Mouse (Mus musculus): ENCODE measurements around the gene Serinc5. TPM values are rescaled to one million over a fixed set of nuclear protein-coding genes. Genes with fewer than 3 reads are reported as not detected.

The Serinc5 gene
- total RNA-seq, 2 experiments from 2014 or later = 42.0 to 63.8 TPM

DNA sequence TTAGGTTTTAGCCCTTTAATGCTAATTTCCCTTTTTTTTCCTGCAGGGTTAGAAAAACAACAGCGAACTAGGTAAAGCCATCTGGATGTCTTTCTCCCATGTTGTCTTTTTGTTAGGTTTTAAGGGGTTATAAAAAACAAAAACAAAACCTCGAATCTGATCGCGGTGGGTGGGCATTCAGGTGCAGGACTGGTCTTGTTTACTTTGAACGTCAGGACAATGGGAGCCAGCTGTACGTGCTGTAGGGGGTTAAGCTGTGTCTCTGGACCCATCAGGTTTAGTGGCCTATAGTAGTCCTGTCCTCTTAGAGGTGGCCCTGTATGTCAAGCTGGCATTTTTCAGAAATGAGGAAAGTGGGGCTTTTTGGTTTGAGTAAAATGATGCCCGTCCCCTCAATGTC is 1.0 kb downstream of the Serinc5 start:
- peak in 1 of 2 experiments; percentile 17 for DNase-seq (ENCODE audit: low spot score in 2 of 2)

DNA sequence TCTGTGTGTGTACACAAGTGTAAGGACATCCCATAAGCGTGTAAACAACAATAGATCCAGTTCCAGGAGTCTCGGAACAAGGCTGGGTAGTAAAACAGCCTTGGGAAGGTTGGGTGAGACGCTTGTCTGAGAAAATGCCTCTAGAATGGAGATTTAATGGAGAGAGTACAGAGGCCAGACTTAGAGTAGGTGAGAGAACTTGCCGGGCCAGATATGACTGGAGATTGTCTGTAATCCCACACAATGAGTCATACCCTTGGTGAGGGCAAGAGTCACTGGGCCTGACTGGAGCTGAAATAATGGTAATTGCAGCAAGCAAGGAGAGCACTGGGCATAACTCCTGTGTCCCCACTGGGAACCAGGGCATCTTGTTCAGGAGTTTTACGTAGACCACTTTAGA is 2.2 kb downstream of the Serinc5 start:
- peak in 1 of 2 experiments; percentile 20 for DNase-seq (ENCODE audit: low spot score in 2 of 2)

DNA sequence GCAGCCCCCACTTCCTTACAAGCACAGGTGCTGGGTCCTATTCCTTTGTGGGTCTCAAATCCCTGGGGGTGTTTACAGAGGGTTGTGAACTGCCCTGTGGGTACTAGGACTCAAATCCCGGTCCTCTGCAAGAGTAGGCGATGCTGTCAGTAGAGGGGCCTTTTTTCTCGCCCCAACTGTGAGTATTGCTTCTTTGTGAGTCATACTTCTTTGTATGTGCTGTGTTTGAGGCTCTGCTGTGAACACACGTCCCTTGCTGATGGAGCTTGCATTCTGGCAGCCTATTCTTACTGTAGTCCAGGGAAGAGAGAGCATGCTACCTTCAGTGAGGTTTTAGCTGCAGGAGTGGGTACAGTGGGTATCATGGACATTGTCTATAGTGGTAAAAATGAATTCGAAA is 4.3 kb downstream of the Serinc5 start:
- DNase-seq (ENCODE audit: low spot score in 2 of 2) = peak in 1 of 2 experiments; percentile 11

DNA sequence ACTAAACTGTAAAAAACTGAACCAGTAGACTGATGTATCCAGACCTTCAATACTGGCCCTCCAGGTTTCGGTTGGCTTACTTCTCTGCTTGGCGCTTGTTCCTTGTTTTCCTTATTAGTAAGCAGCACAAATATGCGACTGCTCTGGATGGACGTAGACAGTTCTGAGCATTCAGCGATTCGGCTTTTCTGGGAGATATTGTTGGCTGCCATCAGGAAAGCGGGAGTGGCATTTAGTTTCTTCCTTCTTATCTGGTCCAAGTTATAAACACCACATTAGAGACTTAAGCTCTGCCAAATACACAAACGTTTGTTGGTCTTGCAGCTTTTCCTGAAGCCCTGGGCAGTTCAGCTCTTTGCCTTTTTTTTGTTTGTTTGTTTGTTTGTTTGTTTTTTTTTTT is 5.6 kb downstream of the Serinc5 start:
- peak in 1 of 2 experiments; percentile 13 for DNase-seq (ENCODE audit: low spot score in 2 of 2)

DNA sequence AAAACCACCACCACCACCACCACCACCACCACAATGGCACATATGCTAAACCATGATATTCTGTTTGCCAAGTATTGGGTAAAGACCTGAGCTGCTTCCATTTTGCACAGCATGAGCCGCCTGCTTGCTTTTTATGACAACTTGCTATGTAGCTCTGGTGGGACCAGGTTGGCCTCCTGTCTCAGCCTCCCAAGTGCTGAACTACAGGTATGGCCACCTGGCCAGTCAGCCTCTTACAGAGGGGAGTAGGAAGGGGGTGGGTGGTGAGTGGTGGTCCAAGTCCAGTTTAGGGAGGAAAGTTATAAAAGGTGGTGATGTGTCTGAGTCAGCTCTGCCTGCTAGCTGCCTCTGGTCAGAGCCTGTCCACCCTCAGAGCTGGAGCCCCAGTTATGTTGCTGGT is 15.3 kb downstream of the Serinc5 start:
- DNase-seq (ENCODE audit: low spot score in 2 of 2) = peak in 1 of 2 experiments; percentile 9

DNA sequence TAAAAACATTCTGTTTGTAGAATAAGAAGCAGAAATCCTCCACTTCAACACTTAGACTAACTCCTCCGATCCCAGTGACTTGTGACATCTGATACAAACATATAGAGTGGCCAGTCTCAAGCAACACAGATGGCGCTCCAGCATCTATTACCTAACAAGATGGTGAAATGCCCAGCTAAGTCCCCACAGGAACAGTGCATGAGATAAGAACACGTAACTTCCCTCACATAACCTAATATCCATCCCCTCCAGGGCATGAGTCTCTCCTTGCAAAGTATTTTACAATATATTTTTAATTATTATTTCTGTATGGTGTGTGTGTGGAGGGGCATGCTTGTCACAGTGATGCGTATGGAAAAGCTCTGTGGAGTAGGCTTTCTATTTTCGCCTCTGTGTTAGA is 15.8 kb downstream of the Serinc5 start:
- peak in 1 of 2 experiments; percentile 0 for DNase-seq (ENCODE audit: low spot score in 2 of 2)

DNA sequence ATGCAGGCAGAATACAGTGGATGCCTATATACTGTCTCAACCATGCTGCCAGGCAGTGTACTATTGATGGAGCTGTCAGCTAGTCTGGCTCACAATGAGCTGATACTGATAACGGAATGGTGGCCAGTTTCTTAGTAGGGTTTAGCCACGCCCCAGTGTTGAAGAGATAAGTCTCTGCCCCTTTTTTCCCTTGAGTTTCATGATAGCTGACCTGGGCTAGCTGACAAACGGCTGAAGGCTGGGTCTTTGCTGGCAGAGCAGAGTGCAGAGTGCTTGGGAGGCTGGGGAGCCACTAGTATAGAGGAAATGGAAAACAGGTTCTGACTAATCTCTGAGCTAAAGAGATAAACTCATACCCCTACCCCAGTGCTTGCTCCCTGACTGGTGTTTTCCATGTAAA is 18.6 kb downstream of the Serinc5 start:
- peak in 1 of 2 experiments; percentile 12 for DNase-seq (ENCODE audit: low spot score in 2 of 2)

DNA sequence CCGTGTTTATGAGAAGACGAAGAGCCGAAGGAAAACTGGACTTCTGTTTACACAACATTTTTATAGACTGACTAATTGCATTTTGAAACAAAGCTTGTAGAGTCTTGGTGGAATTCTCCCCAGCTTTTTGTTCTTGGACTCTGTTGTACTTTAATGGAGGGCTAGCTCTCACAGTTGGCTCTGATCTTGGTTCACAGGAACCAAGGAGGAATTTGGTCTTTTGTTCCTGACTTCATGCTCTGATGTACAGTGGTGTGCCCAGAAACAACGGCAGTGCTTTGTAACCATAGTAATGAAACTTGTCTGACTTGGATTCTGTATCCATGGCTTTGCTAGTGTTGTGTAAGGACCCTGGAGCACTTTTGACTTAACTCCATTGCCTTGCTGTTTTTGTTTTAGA is 20.6 kb downstream of the Serinc5 start:
- DNase-seq (ENCODE audit: low spot score in 2 of 2) = no peak

DNA sequence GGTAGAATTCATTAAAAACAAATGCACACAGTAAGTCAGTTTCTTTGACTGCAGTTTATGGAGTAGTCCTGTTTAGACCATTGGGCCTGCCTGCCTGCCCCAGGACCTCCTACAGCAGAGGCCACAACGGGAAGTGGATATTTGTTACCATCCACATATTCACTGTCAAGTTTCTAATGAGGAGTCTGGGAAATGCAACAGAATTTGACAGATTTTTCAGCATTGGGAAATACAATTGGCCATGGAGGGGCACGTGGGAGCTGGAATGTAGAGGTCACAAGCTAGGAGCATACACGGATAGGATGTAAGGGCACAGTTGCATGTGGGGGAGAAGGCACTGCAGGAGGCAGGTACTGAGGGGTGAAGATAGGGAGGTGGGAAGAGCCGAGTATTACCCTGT is 21.7 kb downstream of the Serinc5 start:
- DNase-seq (ENCODE audit: low spot score in 2 of 2) = peak in 1 of 2 experiments; percentile 7

DNA sequence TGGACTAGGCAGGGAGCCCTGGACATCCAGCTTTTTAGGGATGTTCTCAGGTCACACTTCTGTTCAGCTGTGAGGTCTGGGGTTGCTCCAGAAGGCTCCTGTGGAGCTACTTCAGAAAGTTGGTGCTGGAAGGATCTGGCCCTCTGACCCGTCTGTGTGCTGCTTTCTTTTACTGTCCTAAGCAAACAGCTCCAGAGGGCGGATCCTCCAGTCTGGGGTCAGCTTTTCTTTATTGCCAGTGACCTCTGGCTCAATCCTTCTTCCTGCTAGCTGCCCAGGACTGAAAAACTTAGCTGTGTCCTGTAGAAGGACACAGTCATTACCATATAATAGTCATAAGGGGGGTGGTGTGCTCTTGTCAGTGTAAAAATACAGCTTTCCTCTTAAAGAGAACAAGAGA is 24.1 kb downstream of the Serinc5 start:
- peak in 1 of 2 experiments; percentile 19 for DNase-seq (ENCODE audit: low spot score in 2 of 2)

DNA sequence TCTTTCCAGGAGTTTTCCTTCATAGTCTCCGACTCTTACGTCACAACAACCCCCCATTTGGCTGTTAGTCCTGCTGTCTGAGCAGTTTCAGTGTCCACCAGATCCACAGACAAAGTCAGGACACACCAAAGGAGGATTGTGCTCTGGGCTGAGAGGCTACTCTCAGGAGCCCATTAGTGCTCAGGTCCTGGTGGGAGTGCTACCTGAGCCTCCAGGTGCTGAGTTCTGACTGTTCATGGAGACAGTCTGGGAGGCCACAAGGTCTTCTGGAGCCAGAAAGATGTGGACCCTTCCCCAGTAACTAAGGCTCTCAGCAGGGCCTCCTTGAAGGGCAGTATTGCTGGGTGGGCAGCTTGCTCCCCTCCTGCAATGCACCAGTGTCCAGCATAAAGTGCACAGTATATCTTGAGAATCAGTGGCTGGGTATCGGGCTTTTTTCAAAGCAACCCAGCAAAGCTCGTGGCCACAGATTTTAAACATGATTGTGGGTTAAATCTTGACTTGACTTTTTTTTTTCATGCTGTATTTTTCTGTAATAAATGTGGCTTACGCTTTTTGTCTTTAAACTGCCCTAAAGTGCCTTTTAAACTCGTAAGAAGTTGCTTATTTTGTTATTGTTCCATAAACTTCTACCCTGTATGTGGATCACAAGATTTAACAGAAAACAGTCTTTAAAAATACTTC is 25.5 kb downstream of the Serinc5 start:
- DNase-seq (ENCODE audit: low spot score in 2 of 2) = peak in 1 of 2 experiments; percentile 20

DNA sequence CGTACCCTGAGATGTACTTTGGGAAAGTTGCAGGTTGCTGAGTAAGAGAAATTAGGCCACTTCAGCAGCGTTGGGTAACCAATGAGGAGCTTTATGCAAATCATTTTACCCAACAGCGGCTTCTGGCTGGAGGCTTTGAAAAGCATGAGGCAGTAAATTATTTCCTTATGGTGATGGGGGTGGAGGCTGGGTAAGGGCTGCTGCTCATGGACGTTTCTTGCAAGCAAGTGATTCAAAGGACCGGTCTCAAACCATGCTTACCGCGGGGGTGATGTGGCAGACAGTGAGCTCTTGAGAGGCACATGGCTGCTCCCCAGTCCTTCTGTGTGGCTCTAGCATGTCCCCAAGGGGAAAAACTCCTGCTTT is 26.0 kb downstream of the Serinc5 start:
- DNase-seq (ENCODE audit: low spot score in 2 of 2) = peak; percentile 27 to 49

DNA sequence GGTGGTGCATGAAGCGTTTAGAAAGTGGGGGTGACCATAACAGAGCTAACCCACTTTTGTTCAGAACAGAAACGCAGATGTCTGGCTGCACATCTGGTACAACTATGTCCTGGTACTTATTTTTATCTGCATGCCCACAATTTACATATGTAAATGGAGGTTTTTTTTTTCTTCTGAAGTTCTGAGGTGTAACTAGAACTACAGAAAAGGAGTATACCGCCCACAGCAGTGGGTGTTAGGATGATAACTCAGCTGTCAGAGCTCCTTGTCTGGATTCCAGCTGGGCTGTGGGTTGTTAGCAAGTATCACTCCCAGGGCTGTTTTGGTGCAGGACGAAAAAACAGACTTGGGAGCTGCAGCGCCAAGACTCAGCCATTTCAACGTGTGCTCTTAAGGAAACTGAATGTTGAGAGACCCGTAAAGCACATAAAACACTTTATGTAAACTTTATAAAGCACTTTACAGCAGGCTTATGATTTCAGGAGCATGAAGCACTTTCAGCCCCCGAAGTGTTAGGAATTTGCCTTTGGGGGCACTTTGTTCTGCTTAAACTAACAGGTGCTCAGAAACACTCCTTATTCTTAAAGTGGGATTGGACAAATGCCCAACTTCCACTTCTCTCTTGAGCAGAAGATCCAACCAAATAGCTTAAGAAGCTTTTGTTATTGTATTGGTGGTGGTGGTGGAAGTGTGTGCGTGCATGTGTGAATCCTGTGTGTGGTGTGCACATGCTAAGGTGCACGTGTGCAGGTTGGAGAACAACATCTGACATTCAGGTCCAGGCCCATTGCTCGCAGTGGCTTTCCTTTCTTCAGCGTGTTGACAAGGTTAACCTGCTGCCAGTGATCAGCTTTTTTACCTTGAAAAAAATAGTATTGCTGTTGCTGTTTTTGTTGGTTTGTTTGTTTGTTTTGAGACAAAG is 28.5 kb downstream of the Serinc5 start:
- DNase-seq (ENCODE audit: low spot score in 2 of 2) = no peak

DNA sequence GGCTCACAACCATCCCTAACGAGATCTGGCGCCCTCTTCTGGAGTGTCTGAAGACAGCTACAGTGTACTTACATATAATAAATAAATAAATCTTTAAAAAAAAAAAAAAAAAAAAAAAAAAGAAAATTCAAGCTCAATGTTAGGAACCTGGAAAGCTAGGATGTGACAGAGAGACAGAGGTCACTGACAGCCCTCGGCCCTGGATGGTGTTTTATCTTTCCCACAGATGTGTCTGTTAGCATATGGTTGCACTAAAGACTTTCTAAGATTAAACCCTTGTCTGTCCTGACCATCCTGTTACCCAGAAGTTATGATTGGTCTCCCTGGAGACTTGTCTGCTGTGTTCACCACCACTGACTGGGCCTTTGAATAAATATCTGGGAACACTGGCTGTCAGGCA is 33.3 kb downstream of the Serinc5 start:
- DNase-seq (ENCODE audit: low spot score in 2 of 2) = no peak

DNA sequence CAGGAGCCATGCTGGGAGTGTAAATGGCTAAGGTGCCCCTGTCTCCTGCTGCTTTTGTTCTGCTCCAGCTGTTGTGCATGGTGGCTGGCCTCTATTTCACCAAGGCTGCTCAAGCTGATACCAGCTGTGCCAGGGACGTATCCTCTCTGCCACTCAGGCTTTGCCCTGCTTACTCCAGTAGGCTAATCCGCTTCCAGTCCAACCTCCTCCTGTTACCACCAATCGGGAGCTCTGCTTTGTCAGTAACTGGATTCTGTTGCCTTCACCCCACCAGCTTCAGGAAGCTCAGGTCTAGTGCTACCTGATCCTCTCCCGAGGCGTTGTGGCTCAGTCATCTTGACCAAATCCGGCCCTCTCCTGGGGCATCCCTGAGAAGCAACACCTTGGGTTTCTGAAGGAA is 33.9 kb downstream of the Serinc5 start:
- no peak for DNase-seq (ENCODE audit: low spot score in 2 of 2)

DNA sequence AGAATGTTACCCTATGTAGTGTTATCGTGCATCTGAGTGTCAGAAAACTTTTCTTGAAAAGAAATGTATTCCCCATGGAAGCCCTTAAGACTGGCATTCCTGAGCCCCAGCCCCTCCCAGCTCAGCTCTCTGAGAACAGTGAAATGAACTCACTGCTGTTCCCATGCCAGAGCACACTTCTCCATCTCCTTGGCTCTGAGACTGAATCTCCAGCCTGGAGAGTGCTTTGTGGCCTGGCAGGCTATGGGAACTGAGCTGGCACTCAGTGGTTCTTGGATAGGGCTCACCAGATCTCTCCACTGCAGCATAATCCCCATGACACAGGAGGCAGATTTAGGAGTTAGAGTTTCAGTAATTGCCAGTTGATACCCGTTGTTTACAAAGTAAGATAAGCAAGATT is 36.8 kb downstream of the Serinc5 start:
- no peak for DNase-seq (ENCODE audit: low spot score in 2 of 2)

DNA sequence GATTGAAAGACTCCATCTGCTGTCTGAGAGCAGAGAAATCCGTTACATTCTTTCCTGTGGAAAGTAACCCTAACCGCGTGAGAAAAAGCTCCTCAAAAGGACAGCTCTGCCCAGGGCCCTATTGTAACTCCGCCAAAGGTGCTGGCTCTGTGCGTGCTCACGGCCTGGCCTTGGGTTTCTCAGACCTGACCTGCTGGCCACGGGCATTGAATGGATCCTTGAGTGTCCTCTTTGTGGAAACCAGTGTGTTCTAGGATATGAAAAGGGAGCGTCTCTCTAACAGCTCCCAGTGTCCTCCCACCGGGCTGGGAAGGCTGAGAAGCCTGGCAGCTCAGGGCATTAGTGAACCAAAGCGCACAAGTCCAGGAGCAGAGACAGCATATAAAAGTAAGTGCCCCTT is 38.2 kb downstream of the Serinc5 start:
- no peak for DNase-seq (ENCODE audit: low spot score in 2 of 2)

DNA sequence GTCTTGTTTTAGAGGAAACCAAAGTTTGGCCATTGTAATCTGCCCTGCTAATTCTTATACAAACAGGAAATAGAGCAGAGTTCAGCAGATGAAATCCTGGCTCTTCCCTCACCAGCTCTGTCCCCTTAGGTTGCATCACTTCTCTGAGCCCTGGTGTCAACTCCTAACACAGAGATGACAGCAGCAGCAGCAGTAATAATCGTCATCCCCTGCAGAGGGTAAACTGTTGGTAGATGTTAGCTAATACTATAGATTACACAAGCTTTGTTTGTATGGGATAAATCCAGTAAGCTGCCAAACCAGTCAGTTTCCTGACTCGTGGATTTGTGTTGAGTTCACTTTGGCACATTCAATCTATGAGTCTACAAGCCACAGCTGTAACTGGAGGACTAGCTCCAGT is 40.1 kb downstream of the Serinc5 start:
- DNase-seq (ENCODE audit: low spot score in 2 of 2) = no peak

DNA sequence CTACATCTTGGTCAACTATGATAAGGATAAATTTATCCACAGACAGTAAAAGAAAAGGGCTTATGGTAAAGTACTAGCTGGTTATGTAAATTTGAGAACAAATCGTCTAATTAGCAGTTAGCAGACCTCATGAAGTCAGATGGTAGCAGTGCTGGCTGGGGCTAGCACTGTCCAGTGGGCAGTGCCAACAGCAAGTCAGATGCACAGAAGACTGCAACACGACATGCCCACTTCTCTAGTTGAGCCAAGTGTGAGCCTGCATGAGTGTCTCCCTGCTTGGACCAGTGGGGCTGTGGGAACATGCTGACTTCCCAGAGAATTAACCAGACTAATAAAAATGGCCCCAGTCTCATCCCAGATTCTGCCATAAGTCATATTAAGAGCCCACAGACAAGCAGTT is 41.6 kb downstream of the Serinc5 start:
- DNase-seq (ENCODE audit: low spot score in 2 of 2) = no peak

DNA sequence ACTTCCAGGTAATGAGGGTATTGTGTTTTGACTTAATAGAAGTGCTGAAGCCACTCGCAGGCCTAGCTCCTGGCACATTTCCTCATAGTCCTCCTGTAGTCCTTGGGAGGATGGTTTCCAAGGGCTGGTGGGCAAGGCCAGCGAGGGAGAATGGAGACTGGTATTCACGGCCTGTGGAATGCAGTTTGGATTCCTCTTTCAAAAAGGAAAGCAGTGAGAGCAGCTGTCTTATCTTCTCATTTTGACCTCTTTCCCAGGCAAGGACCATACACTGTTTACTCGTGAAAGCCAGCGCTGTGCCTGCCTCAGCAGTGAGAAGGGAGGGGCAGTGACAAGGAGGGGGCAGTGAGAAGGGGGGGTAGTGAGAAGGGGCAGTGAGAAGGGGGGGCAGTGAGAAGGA is 42.4 kb downstream of the Serinc5 start:
- DNase-seq (ENCODE audit: low spot score in 2 of 2) = peak in 1 of 2 experiments; percentile 22

DNA sequence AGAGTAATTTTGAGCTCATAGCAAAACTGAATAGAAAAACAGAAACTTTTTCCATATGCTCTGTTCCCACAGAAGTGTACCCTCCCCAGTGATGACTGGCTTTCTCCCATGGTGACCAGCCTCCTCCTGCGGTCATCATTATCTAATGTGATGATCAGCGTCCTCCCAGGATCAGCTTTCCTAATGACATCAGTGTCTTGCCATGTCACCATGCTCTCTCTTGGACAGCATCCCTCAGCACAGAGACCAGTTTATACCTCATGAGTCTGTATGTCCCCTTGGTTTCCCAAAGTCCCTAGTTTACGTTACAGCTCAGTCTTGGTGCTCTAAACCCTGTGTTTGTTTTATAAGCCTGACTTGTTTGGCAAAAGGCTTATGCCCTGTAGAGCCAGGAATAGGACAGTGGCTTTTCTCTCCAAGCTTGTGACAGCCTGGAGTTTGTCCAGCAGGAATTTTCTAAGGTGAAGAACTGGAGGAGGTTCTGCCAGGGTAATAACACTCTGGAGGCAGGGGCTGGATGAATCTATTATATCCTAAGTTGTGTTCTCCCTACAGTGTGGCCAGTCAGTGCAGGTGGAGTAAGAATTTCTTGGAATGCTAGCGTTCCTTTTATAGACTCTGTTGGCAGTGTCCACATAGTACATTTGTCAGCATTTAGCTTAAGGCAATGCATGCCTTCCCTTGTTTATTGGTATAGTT is 46.1 kb downstream of the Serinc5 start:
- no peak for DNase-seq (ENCODE audit: low spot score in 2 of 2)

DNA sequence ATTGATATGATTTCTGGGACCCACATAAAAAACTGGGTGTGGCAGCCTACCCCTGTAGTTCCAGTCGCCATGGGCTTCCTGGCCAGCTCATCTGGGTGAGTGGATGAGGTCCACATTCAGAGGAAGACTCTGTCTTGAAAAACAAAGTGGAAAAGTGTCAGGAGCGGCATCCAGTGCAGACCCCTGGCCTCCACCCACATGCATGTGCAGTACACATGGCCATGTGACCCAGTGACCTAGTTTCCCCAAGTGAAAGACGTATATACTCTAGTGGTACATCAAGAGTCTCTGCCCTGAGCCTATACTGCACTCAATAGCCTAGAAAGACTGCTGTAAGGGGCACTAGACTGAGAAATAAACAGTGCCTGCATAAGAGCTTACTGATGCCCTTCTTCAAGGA is 48.7 kb downstream of the Serinc5 start:
- no peak for DNase-seq (ENCODE audit: low spot score in 2 of 2)
